ENCODE assay signal across 25 mouse cellular contexts in genomic region chr19:59028130-59028529, GRCm38 (mm10). TPM values are rescaled to one million over a fixed set of nuclear protein-coding genes. Genes with fewer than 3 reads are reported as not detected.
DNase-seq lines count a peak whose midpoint lies in the region; ATAC-seq and TF ChIP-seq lines count a peak whose summit lies in the region.
"Had no signal": no experiment of that assay in that cellular context is flagged by ENCODE, and none has a peak within 500 bp of the region (broad histone marks: within the 10 kb centered on the region; RNA-seq: fewer than 3 reads in every experiment).

No protein-coding gene starts in this region.

- peak; percentile 80 for ATAC-seq in forebrain, embryonic 16.5 days
- no peak for ATAC-seq in hindbrain, embryonic 11.5 days (ENCODE audit: low FRiP score)
- no peak for ATAC-seq in cerebellum, adult (ENCODE audit: insufficient number of reproducible peaks, low FRiP score, low TSS enrichment)
- ATAC-seq: intestine, embryonic 15.5 days; liver, postnatal 0 days; midbrain, embryonic 13.5 days; Patski had no signal

- DNase-seq in left cerebral cortex, adult 18-20 months (ENCODE audit: low spot score in 2 of 2), result peak; percentile 46 to 64
- no peak for DNase-seq in left cerebral cortex, adult 11 months (ENCODE audit: low spot score)
- peak; percentile 48 to 78 for DNase-seq in layer of hippocampus, adult 2 months (ENCODE audit: low spot score in 2 of 2)
- DNase-seq in left cerebral cortex, postnatal 36 days (ENCODE audit: low spot score in 2 of 2), result peak; percentile 52 to 57
- DNase-seq in hindbrain, embryonic 11.5 days (ENCODE audit: low spot score), result no peak
- no peak for DNase-seq in urinary bladder, postnatal 36 days (ENCODE audit: low spot score in 2 of 2)
- DNase-seq: adrenal gland, adult 8-10 months; cerebellum, adult 11 months; gastrocnemius, postnatal 10 days; heart, adult 18-20 months; heart, postnatal 36 days; kidney, adult 9 months; kidney, postnatal 36 days; liver, postnatal 0 days; lung, postnatal 10 days; spleen, adult 18-20 months; thymus, postnatal 36 days had no signal

- H3K4me1 ChIP-seq in forebrain, embryonic 16.5 days (replicated peaks; ENCODE audit: control insufficient read depth, insufficient read depth, low read length), result peaks cover 4% of the 10 kb centered on the region; the same call in 1 of the 2 replicates
- H3K4me1 ChIP-seq in hindbrain, embryonic 11.5 days (replicated peaks; ENCODE audit: control insufficient read depth, insufficient read depth, low read length), result no peaks in the 10 kb centered on the region
- H3K4me1 ChIP-seq: intestine, embryonic 15.5 days; limb, embryonic 10.5 days; midbrain, embryonic 13.5 days had no signal

- no peak overlapping the region for H3K9ac ChIP-seq in forebrain, embryonic 16.5 days (replicated peaks; ENCODE audit: low read depth, low read length)
- H3K9ac ChIP-seq in hindbrain, embryonic 11.5 days (ENCODE audit: low read depth, low read length), result no peak overlapping the region
- H3K9ac ChIP-seq: hindbrain, embryonic 15.5 days; intestine, embryonic 15.5 days; liver, postnatal 0 days; midbrain, embryonic 13.5 days had no signal

- H3K4me3 ChIP-seq in forebrain, embryonic 16.5 days (replicated peaks; ENCODE audit: low read length), result no peak overlapping the region
- no peak overlapping the region for H3K4me3 ChIP-seq in layer of hippocampus, adult 2 months
- no peak overlapping the region for H3K4me3 ChIP-seq in hindbrain, embryonic 11.5 days (ENCODE audit: low read depth, low read length)
- H3K4me3 ChIP-seq: hindbrain, embryonic 15.5 days; intestine, embryonic 15.5 days; limb, embryonic 10.5 days; midbrain, embryonic 13.5 days; myocyte had no signal

- H3K36me3 ChIP-seq in forebrain, embryonic 16.5 days (ENCODE audit: control insufficient read depth, insufficient read depth), result peaks cover 15% of the 10 kb centered on the region; the same call in 1 of the 2 replicates
- H3K36me3 ChIP-seq in hindbrain, embryonic 11.5 days (ENCODE audit: control insufficient read depth, insufficient read depth, low read length), result no peaks in the 10 kb centered on the region
- H3K36me3 ChIP-seq: intestine, embryonic 15.5 days; limb, embryonic 10.5 days had no signal

- 70% methylated on average over 3 of the region's 3 CpGs for WGBS in forebrain, embryonic 16.5 days
- 84% methylated on average over 3 of the region's 3 CpGs for WGBS in hindbrain, embryonic 11.5 days

- H3K27ac ChIP-seq in forebrain, embryonic 16.5 days (ENCODE audit: low read length), result peak overlapping the region; percentile 49; the same call in 1 of the 2 replicates
- H3K27ac ChIP-seq in layer of hippocampus, adult 2 months, result peak overlapping the region; percentile 43; the same call in 1 of the 2 replicates
- H3K27ac ChIP-seq in hindbrain, embryonic 11.5 days (ENCODE audit: low read depth, low read length), result no peak overlapping the region
- H3K27ac ChIP-seq: hindbrain, embryonic 15.5 days; intestine, embryonic 15.5 days; limb, embryonic 10.5 days; midbrain, embryonic 13.5 days had no signal

- TF ChIP-seq CTCF in layer of hippocampus, adult 2 months (conservative IDR thresholded peaks at IDR 0.05), result no peak

- H3K27me3 ChIP-seq in forebrain, embryonic 16.5 days (replicated peaks; ENCODE audit: control insufficient read depth, insufficient read depth, low read length), result no peaks in the 10 kb centered on the region
- H3K27me3 ChIP-seq in hindbrain, embryonic 11.5 days (ENCODE audit: control insufficient read depth, insufficient read depth, low read length), result no peaks in the 10 kb centered on the region
- H3K27me3 ChIP-seq: hindbrain, embryonic 15.5 days; intestine, embryonic 15.5 days; Patski had no signal

- H3K4me2 ChIP-seq in forebrain, embryonic 16.5 days (ENCODE audit: low read length), result no peak overlapping the region
- no peak overlapping the region for H3K4me2 ChIP-seq in hindbrain, embryonic 11.5 days (replicated peaks; ENCODE audit: low read depth, low read length)
- H3K4me2 ChIP-seq: hindbrain, embryonic 15.5 days; intestine, embryonic 15.5 days; midbrain, embryonic 13.5 days had no signal

- H3K9me3 ChIP-seq in forebrain, embryonic 16.5 days (ENCODE audit: control insufficient read depth, low read length), result no peaks in the 10 kb centered on the region
- no peaks in the 10 kb centered on the region for H3K9me3 ChIP-seq in hindbrain, embryonic 11.5 days (ENCODE audit: control insufficient read depth, low read length)
- H3K9me3 ChIP-seq: hindbrain, embryonic 15.5 days; intestine, embryonic 15.5 days; limb, embryonic 10.5 days; midbrain, embryonic 13.5 days had no signal

- intact Hi-C loops in left cerebral cortex, postnatal 36 days (cut with DNase I), result no loop called here

RNA-seq across cellular contexts. Expression of gene Shtn1, which starts 47.8 kb away (rescaled TPM):
- 10 to 100 TPM; 18.7 to 19.7 TPM for total RNA-seq in left cerebral cortex, adult 18-20 months (2021)
- 78.5 and 86.5 TPM in 2 replicates for polyA plus RNA-seq in forebrain, embryonic 16.5 days (2015; fragmentation: Nextera tagmentation; extraction: Ambion mirVana)
- total RNA-seq in layer of hippocampus, adult 2 months (2021), result 10 to 100 TPM; 21.7 to 22.9 TPM
- 10 to 100 TPM; 19.2 to 21.6 TPM for total RNA-seq in left cerebral cortex, postnatal 36 days (2021)
- polyA plus RNA-seq in hindbrain, embryonic 11.5 days (2014; fragmentation: Nextera tagmentation; extraction: Ambion mirVana), result 2.5 and 4.0 TPM in 2 replicates

Comparison
In these comparisons a context has a peak if more than half of its experiments do, and no peak if none do; other contexts are left out.
1. DNase-seq: peak in left cerebral cortex, adult 18-20 months (2 of 2), layer of hippocampus, adult 2 months (2 of 2) and left cerebral cortex, postnatal 36 days (2 of 2); none in left cerebral cortex, adult 11 months (single experiment), hindbrain, embryonic 11.5 days (single experiment) and urinary bladder, postnatal 36 days (0 of 2).